Mouse (Mus musculus): ENCODE results near the gene Slc6a8. TPM values are rescaled to one million over a fixed set of nuclear protein-coding genes. Genes with fewer than 3 reads are reported as not detected.

The Slc6a8 gene
- polyA plus RNA-seq, 1 experiment from 2014 or later = 6.8 TPM

DNA sequence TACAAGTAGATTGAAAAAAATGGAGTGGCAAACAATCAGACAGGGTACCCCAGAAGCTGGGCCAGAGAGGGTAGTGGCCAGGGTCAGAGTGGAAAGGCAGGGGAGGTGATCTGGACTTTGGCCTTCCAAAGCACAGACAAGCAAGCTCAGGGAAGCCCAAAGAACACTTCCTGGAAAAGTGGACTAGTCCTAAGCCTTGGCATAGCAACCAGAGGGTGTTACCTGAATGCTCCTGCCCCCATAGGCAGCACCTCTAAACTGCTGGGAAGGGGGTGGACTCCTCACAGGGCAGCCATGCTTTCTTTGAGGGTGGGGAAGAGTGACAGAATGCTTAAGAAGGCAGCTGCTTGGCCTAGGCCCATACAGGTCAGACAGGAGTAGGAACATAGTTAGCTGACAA is 12.0 kb downstream of the Slc6a8 start:
- peaks cover 13% of the 10 kb centered on the region for H3K4me1 ChIP-seq
- H3K9me3 ChIP-seq = no peaks in the 10 kb centered on the region
- H3K27ac ChIP-seq (replicated peaks) = peak overlapping the region; percentile 86
- no peak overlapping the region for H3K4me2 ChIP-seq
- no peak overlapping the region for H3K9ac ChIP-seq
- ATAC-seq (ENCODE audit: extremely low read depth, insufficient number of reproducible peaks, low FRiP score, low TSS enrichment) = no peak
- H3K36me3 ChIP-seq = peaks cover 74% of the 10 kb centered on the region
- H3K27me3 ChIP-seq (replicated peaks) = no peaks in the 10 kb centered on the region
- H3K4me3 ChIP-seq = no peak overlapping the region

GRCm38 (mm10) chrX:73685629-73686028 is 12.7 kb downstream of the Slc6a8 start:
- no peak for ATAC-seq (ENCODE audit: extremely low read depth, insufficient number of reproducible peaks, low FRiP score, low TSS enrichment)
- H3K9ac ChIP-seq = no peak overlapping the region
- 53% methylated on average over 3 of the region's 3 CpGs for WGBS
- H3K27ac ChIP-seq (replicated peaks) = peak overlapping the region; percentile 86
- H3K4me3 ChIP-seq = no peak overlapping the region
- H3K4me1 ChIP-seq = peaks cover 13% of the 10 kb centered on the region
- H3K27me3 ChIP-seq (replicated peaks) = no peaks in the 10 kb centered on the region
- no peaks in the 10 kb centered on the region for H3K9me3 ChIP-seq
- peaks cover 67% of the 10 kb centered on the region for H3K36me3 ChIP-seq
- no peak overlapping the region for H3K4me2 ChIP-seq

DNA sequence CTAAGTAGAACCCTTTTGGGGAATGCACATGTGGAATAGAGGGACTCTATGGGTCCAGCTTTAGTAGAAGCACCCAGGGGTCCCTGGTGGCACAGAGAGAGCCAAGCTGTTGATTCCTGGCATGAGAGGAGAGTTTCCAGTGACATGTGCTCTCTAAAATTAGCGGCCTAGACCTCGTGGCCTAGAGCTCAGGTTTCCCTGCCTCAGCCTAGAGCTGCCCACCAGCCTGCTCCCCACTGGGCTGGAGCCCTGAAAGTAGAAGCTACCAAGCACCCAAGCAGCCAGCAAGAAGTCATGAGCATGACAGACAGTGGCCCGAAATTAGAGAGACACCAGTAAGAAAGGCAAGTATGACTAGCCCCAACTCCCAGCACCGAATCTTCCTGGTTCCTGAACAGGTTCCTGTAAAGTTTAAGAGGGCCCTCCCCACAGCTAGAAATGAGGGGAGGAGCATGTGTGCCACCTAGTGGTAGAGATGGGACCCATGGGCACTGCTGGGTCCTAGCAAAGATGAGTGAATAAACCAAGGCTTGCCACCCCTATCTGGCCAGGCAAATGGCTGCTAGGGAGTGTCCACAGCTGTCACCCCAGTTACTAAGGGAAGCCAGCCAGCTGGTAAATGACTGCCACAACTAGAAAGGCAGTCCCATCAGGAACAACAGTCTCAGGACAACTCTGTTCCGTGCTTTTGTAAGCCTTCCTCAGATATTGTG is 18.1 kb downstream of the Slc6a8 start:
- Histone ChIP-seq H3K4me3 (no peak overlapping the region), H3K27ac (replicated peaks) (no peak overlapping the region), H3K9me3 (no peaks in the 10 kb centered on the region), H3K4me1 (peaks cover 5% of the 10 kb centered on the region), H3K4me2 (no peak overlapping the region), H3K9ac (no peak overlapping the region), H3K36me3 (peaks cover 51% of the 10 kb centered on the region), H3K27me3 (replicated peaks) (no peaks in the 10 kb centered on the region)
- ATAC-seq (ENCODE audit: extremely low read depth, insufficient number of reproducible peaks, low FRiP score, low TSS enrichment) = no peak
- 58% methylated on average over 5 of the region's 5 CpGs for WGBS

GRCm38 (mm10) chrX:73700472-73700871 is 27.5 kb downstream of the Slc6a8 start:
- WGBS = 80% methylated on average over 1 of the region's 1 CpGs
- H3K27ac ChIP-seq (replicated peaks) = no peak overlapping the region
- no peak overlapping the region for H3K4me2 ChIP-seq
- H3K27me3 ChIP-seq (replicated peaks) = no peaks in the 10 kb centered on the region
- H3K9me3 ChIP-seq = no peaks in the 10 kb centered on the region
- no peaks in the 10 kb centered on the region for H3K4me1 ChIP-seq
- H3K4me3 ChIP-seq = no peak overlapping the region
- H3K9ac ChIP-seq = no peak overlapping the region
- no peak for ATAC-seq (ENCODE audit: extremely low read depth, insufficient number of reproducible peaks, low FRiP score, low TSS enrichment)
- H3K36me3 ChIP-seq = peaks cover 53% of the 10 kb centered on the region

- Histone ChIP-seq H3K27me3 (replicated peaks) (no peaks in the 10 kb centered on the region; the same call in 1 of the 2 replicates), H3K4me1 (peaks cover 39% of the 10 kb centered on the region), H3K9me3 (no peaks in the 10 kb centered on the region), H3K27ac (replicated peaks) (peak overlapping the region; percentile 84), H3K4me3 (peak overlapping the region; percentile 60), H3K36me3 (peaks cover 29% of the 10 kb centered on the region), H3K9ac (peak overlapping the region; percentile 82), H3K4me2 (peak overlapping the region; percentile 79)
- WGBS = 15% methylated on average over 21 of the region's 21 CpGs
- peak; percentile 16; the same call in 1 of the 2 replicates for ATAC-seq (ENCODE audit: extremely low read depth, insufficient number of reproducible peaks, low FRiP score, low TSS enrichment)
Measured at GRCm38 (mm10) chrX:73715476-73716108, 42.6 kb downstream of the Slc6a8 start.

DNA sequence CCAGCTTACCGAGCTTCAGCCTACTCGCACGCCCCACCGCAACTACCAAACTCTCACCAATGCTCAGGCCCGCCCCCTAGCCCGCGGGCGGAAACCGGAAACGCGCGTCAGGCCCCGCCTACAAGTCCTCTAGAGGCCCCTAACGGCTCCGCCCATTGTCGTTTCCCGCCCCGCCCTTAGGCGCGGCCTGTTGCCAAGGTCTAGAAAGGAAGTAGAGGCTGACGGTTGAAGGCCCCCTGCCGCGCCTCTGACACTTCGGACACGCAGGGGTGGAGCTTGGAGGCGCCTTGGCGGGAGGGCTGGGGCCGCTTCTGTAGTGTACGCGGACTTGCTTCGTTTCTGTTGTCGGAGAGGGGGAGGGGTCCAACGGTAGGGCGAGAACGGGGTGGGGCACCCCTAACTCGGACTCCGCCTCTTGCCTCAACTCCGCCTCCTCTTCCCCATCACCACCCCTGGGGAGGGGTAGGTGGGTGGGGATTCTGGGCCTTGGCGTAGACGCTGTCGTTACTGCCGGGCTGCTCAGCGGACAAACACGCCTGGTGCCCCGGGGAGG is 43.2 kb downstream of the Slc6a8 start, which contains the start of the genes Bcap31 and Abcd1:
Bcap31 (minus strand) TSS at position 67 of the 553 bp plus-strand sequence.
Abcd1 (plus strand) TSS at position 489 of the 553 bp plus-strand sequence.
- ATAC-seq (ENCODE audit: extremely low read depth, insufficient number of reproducible peaks, low FRiP score, low TSS enrichment) = peak; percentile 87
- Histone ChIP-seq H3K4me2 (peak within 1 kb of the TSS; percentile 79), H3K27ac (replicated peaks) (peak within 1 kb of the TSS; percentile 84), H3K4me1 (peaks cover 39% of the 10 kb centered on the region), H3K4me3 (peak within 1 kb of the TSS; percentile 60), H3K27me3 (replicated peaks) (no peaks in the 10 kb centered on the region; the same call in 1 of the 2 replicates), H3K36me3 (peaks cover 27% of the 10 kb centered on the region), H3K9ac (peak within 1 kb of the TSS; percentile 82), H3K9me3 (no peaks in the 10 kb centered on the region)
- WGBS = 18% methylated on average over 42 of the region's 45 CpGs

DNA sequence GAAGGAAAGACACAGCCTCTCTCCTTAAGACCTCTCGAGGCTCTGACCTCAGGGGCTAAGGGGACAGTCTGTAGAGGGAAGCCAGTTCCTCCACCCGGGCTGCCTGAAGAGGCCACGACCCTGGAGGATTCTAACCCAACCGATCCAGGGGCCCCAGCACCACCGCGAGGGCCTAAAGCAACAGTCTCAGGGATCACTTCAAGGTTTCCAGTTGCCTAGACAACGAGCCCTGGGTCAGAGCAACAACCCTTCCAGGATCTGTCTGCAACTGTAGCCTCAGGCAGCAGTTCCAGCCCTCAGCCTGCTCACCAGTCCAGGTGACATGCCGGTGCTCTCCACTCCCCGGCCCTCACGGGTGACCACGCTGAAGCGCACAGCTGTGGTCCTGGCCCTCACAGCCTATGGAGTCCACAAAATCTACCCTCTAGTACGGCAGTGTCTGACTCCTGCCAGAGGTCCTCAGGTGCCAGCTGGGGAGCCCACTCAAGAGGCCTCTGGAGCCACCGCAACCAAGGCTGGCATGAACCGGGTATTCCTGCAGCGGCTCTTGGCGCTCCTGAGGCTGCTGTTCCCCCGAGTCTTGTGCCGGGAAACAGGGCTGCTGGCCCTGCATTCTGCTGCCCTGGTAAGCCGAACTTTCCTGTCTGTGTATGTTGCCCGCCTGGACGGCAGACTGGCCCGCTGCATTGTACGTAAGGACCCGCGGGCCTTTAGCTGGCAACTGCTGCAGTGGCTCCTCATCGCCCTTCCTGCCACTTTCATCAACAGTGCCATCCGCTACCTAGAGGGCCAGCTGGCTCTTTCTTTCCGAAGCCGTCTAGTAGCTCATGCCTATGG is 44.0 kb downstream of the Slc6a8 start:
- Histone ChIP-seq H3K9me3 (no peaks in the 10 kb centered on the region), H3K4me1 (peaks cover 39% of the 10 kb centered on the region), H3K27ac (replicated peaks) (peak overlapping the region; percentile 84), H3K4me2 (peak overlapping the region; percentile 79), H3K36me3 (peaks cover 24% of the 10 kb centered on the region), H3K4me3 (peak overlapping the region; percentile 60), H3K9ac (peak overlapping the region; percentile 80), H3K27me3 (replicated peaks) (no peaks in the 10 kb centered on the region; the same call in 1 of the 2 replicates)
- WGBS = 29% methylated on average over 30 of the region's 30 CpGs
- no peak for ATAC-seq (ENCODE audit: extremely low read depth, insufficient number of reproducible peaks, low FRiP score, low TSS enrichment)

DNA sequence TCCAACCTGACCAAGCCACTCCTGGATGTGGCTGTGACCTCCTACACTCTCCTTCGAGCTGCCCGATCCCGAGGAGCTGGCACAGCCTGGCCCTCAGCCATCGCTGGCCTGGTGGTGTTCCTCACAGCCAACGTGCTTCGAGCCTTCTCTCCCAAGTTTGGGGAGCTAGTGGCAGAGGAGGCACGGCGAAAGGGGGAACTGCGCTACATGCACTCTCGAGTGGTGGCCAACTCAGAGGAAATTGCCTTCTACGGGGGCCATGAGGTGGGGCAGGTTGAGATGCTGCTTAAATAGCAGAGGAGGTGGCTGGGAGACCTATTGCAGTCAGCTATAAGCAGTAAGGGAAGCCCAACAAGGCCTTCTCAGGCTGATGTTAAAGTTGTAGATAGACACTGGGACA is 44.7 kb downstream of the Slc6a8 start:
- peak overlapping the region; percentile 79 for H3K4me2 ChIP-seq
- no peaks in the 10 kb centered on the region; the same call in 1 of the 2 replicates for H3K27me3 ChIP-seq (replicated peaks)
- ATAC-seq (ENCODE audit: extremely low read depth, insufficient number of reproducible peaks, low FRiP score, low TSS enrichment) = no peak
- peaks cover 17% of the 10 kb centered on the region for H3K36me3 ChIP-seq
- peaks cover 39% of the 10 kb centered on the region for H3K4me1 ChIP-seq
- 67% methylated on average over 11 of the region's 11 CpGs for WGBS
- peak overlapping the region; percentile 60 for H3K4me3 ChIP-seq
- no peak overlapping the region for H3K27ac ChIP-seq (replicated peaks)
- peak overlapping the region; percentile 80 for H3K9ac ChIP-seq
- H3K9me3 ChIP-seq = no peaks in the 10 kb centered on the region

- Histone ChIP-seq H3K27ac (replicated peaks) (peak overlapping the region; percentile 51), H3K9ac (peak overlapping the region; percentile 47)
- WGBS = 37% methylated on average over 3 of the region's 3 CpGs
Measured at GRCm38 (mm10) chrX:73718271-73718670, 45.3 kb downstream of the Slc6a8 start.

DNA sequence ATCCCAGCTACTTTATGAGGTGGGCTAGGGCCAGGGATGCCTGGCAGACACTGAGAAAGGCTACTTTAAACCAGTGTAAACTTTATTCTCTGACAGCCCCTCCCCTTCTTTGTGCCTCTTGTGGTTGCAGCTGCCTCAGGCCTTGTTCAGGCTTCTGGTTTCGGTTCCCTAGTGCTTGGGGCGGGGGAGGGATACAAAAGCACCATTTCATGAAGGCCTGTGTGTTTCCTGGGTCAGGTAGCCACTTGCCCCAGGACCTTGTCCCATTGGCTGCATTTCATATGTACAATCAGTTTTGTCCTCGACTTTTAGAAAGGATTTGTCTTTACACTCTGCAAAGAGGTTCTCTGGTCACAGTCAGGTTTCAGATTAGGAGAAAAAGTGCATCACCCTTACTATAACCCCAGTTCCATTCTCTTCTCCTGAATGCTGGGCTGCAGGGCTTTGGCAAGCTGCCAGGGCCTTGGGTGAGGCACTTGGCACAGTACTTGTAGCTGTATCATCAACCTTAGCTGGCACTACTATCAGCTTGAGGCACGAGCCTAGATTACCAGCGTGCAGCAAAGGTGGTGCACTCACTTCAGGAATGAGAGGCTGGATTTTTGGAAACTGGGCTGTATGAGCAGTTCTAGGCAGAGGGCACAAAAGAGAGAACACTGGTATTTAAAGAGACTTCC is 45.9 kb downstream of the Slc6a8 start:
- Histone ChIP-seq H3K4me3 (peak overlapping the region; percentile 16; the same call in 1 of the 2 replicates), H3K36me3 (peaks cover 8% of the 10 kb centered on the region; the same call in 1 of the 2 replicates), H3K4me2 (peak overlapping the region; percentile 79), H3K9me3 (no peaks in the 10 kb centered on the region), H3K27ac (replicated peaks) (peak overlapping the region; percentile 51), H3K9ac (peak overlapping the region; percentile 47), H3K4me1 (peaks cover 39% of the 10 kb centered on the region), H3K27me3 (replicated peaks) (no peaks in the 10 kb centered on the region; the same call in 1 of the 2 replicates)
- WGBS = 28% methylated on average over 5 of the region's 5 CpGs
- ATAC-seq (ENCODE audit: extremely low read depth, insufficient number of reproducible peaks, low FRiP score, low TSS enrichment) = no peak

More at GRCm38 (mm10) chrX:73718271-73718670, 45.3 kb downstream of the Slc6a8 start:
- H3K36me3 ChIP-seq = peaks cover 12% of the 10 kb centered on the region; the same call in 1 of the 2 replicates
- H3K4me2 ChIP-seq = peak overlapping the region; percentile 79
- peaks cover 39% of the 10 kb centered on the region for H3K4me1 ChIP-seq
- no peak for ATAC-seq (ENCODE audit: extremely low read depth, insufficient number of reproducible peaks, low FRiP score, low TSS enrichment)
- no peaks in the 10 kb centered on the region for H3K9me3 ChIP-seq
- no peaks in the 10 kb centered on the region; the same call in 1 of the 2 replicates for H3K27me3 ChIP-seq (replicated peaks)
- no peak overlapping the region; the same call in 1 of the 2 replicates for H3K4me3 ChIP-seq
